Mouse (Mus musculus): ENCODE measurements around the gene Spata25.

DNA sequence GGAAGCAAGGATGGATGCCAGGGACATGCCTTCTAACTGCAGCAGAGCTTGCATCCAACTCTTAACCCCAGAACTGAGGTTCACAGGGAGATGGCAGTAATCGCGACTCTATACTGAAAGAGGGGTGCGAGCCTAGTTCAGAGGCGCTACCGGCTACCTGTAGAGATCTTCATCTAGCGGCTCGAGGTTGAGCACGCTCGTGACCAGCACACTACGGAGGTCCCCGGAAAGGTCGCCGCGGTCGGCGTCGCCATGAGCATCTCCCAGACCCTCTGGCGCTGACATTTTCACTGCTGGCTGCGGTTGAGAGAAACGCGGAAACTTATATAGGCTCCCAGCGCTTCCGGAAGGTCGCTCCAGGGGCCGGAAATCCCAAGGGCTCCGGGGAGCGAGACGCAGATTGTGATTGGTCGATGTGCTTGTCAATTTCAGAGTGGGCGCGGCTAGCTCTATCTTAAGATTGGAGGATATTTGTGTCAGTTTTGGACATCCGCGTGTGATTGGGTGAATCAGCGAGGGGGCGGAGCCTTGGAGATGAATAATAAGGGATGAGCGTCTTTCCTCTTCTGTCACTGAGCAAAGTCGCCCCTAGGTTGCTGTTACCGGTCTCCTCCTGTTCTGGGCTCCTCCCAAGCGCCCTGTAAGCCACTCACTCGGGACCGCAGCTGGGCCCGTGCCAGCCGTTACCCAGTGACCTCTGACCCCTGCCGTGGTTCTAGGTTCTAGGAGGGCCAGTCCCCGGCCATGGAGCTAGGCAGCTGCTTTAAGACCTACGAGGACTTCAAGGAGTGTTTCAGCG lies 23.6 kb downstream of the Spata25 start, which contains the start of the genes Acot8 and Zswim3:
- TF ChIP-seq CTCF (IDR thresholded peaks at IDR 0.05; ENCODE audit: low read depth) = peak; percentile 19; the same call in 1 of the 2 replicates
- peak; percentile 86 for TF ChIP-seq EP300 (optimal IDR thresholded peaks at IDR 0.05)
